ENCODE assay signal across 8 mouse cellular contexts in genomic region chr10:56106333-56106995, GRCm38 (mm10). TPM values are rescaled to one million over a fixed set of nuclear protein-coding genes. Genes with fewer than 3 reads are reported as not detected.
DNase-seq lines count a peak whose midpoint lies in the region; ATAC-seq and TF ChIP-seq lines count a peak whose summit lies in the region.

Gene Msl3l2 (plus strand): TSS chr10:56106917.

- peak; percentile 76 for ATAC-seq in Patski
- ATAC-seq in hindbrain, embryonic 11.5 days (ENCODE audit: low FRiP score), result peak; percentile 75
- ATAC-seq in lung, embryonic 16.5 days (ENCODE audit: low read depth), result peak; percentile 92

- in situ Hi-C loops in Patski (cut with MboI; ENCODE audit: low pct_unique_long_range_greater_than_20kb), result no loop called here

- H3K27me3 ChIP-seq in Patski, result no peaks in the 10 kb centered on the region
- H3K27me3 ChIP-seq in hindbrain, embryonic 11.5 days (ENCODE audit: control insufficient read depth, insufficient read depth, low read length), result no peaks in the 10 kb centered on the region
- H3K27me3 ChIP-seq in lung, embryonic 16.5 days (ENCODE audit: control insufficient read depth, insufficient read depth, low read depth, low read length), result no peaks in the 10 kb centered on the region

- TF ChIP-seq CTCF in Patski (IDR thresholded peaks at IDR 0.05), result peak; percentile 76

- H3K36me3 ChIP-seq in hindbrain, embryonic 11.5 days (ENCODE audit: control insufficient read depth, insufficient read depth, low read length), result no peaks in the 10 kb centered on the region
- H3K36me3 ChIP-seq in lung, embryonic 16.5 days (ENCODE audit: control insufficient read depth, insufficient read depth, low read length), result no peaks in the 10 kb centered on the region

- H3K9me3 ChIP-seq in hindbrain, embryonic 11.5 days (ENCODE audit: control insufficient read depth, low read length), result no peaks in the 10 kb centered on the region
- H3K9me3 ChIP-seq in lung, embryonic 16.5 days (ENCODE audit: control insufficient read depth, low read length), result no peaks in the 10 kb centered on the region

- POLR2A ChIA-PET in Patski (lab: Charles Lee), result no interaction called here

- no peak within 1 kb of the TSS for H3K4me2 ChIP-seq in hindbrain, embryonic 11.5 days (replicated peaks; ENCODE audit: low read depth, low read length)
- H3K4me2 ChIP-seq in lung, embryonic 16.5 days (ENCODE audit: low read depth, low read length), result peak within 1 kb of the TSS; percentile 51

- H3K27ac ChIP-seq in hindbrain, embryonic 11.5 days (ENCODE audit: low read depth, low read length), result no peak within 1 kb of the TSS
- peak within 1 kb of the TSS; percentile 38; the same call in 1 of the 2 replicates for H3K27ac ChIP-seq in lung, embryonic 16.5 days (ENCODE audit: low read length)

- no peak within 1 kb of the TSS for H3K9ac ChIP-seq in hindbrain, embryonic 11.5 days (ENCODE audit: low read depth, low read length)
- H3K9ac ChIP-seq in lung, embryonic 16.5 days (ENCODE audit: low read length), result peak within 1 kb of the TSS; percentile 61

- CTCF ChIA-PET in Patski (lab: Charles Lee), result interaction anchor here (1.2 to 2.8 kb wide), 3 partner anchors 11 to 67 kb away, joined by 3 to 13 read pairs (median 4); no protein-coding TSS in a partner anchor

- H3K4me1 ChIP-seq in hindbrain, embryonic 11.5 days (replicated peaks; ENCODE audit: control insufficient read depth, insufficient read depth, low read length), result no peaks in the 10 kb centered on the region
- H3K4me1 ChIP-seq in lung, embryonic 16.5 days (replicated peaks; ENCODE audit: control insufficient read depth, insufficient read depth, low read length), result no peaks in the 10 kb centered on the region

- no peak within 1 kb of the TSS for H3K4me3 ChIP-seq in hindbrain, embryonic 11.5 days (ENCODE audit: low read depth, low read length)
- H3K4me3 ChIP-seq in lung, embryonic 16.5 days (ENCODE audit: low read length), result peak within 1 kb of the TSS; percentile 47

- WGBS in hindbrain, embryonic 11.5 days, result 25% methylated on average over 18 of the region's 18 CpGs
- 25% methylated on average over 18 of the region's 18 CpGs for WGBS in lung, embryonic 16.5 days

- DNase-seq in Patski (ENCODE audit: low read depth, low spot score), result no peak
- peak; percentile 85 for DNase-seq in cerebellum, adult 9-11 months
- peak; percentile 85 to 91 for DNase-seq in frontal cortex, postnatal 10 days (ENCODE audit: low spot score in 2 of 2)
- DNase-seq in hindbrain, embryonic 11.5 days (ENCODE audit: low spot score), result peak; percentile 86
- DNase-seq in layer of hippocampus, adult 9-11 months, result peak; percentile 94
- DNase-seq in ovary, postnatal 10 days (ENCODE audit: low spot score), result peak; percentile 63
- DNase-seq in thymus, postnatal 0 days (ENCODE audit: low spot score), result peak; percentile 88

RNA-seq across cellular contexts. Expression of gene Msl3l2, which starts in this region (rescaled TPM):
- polyA plus RNA-seq in Patski (2021), result 1.1 TPM
- polyA plus RNA-seq in hindbrain, embryonic 11.5 days (2014; fragmentation: Nextera tagmentation; extraction: Ambion mirVana), result 7.4 and 8.3 TPM in 2 replicates
- polyA plus RNA-seq in lung, embryonic 16.5 days (2015; fragmentation: Nextera tagmentation; extraction: Ambion mirVana), result 4.9 and 5.4 TPM in 2 replicates
- 8.6 and 9.4 TPM in 2 replicates for polyA plus RNA-seq in thymus, postnatal 0 days (2015; fragmentation: Nextera tagmentation; extraction: Ambion mirVana)
